Mouse (Mus musculus) small intestine, adult 2 months (tissue): ENCODE results near the gene Plin2. TPM values are rescaled to one million over a fixed set of nuclear protein-coding genes. Genes with fewer than 3 reads are reported as not detected.
A peak's percentile ranks its signal among the peaks of the same experiment; 100 is the strongest.

ENCODE experiments used
- H3K27ac ChIP-seq: fragments of 200-500 bp; 2 replicates; pipeline ENCODE4 v1.5.1; 2012; ENCODE audit warnings: low read depth, low read length, control low read depth, inconsistent platforms; ENCODE audit not compliant: insufficient read depth
- H3K27me3 ChIP-seq: fragments of 200-500 bp; 2 replicates; pipeline ENCODE4 v1.6.1; 2012; ENCODE audit warnings: mild to moderate bottlenecking, moderate library complexity, low read length, inconsistent platforms; ENCODE audit not compliant: control insufficient read depth, insufficient read depth
- H3K36me3 ChIP-seq: fragments of 200-500 bp; 2 replicates; pipeline ENCODE4 v1.6.1; 2012; ENCODE audit warnings: mild to moderate bottlenecking, low read length, control low read depth, inconsistent platforms; ENCODE audit not compliant: control insufficient read depth, insufficient read depth
- H3K4me1 ChIP-seq: fragments of 200-500 bp; 2 replicates; pipeline ENCODE4 v1.6.1; 2012; ENCODE audit warnings: low read length, inconsistent platforms, mixed read lengths; ENCODE audit not compliant: control insufficient read depth, insufficient read depth, insufficient read length
- H3K4me3 ChIP-seq: fragments of 200-500 bp; 2 replicates; pipeline ENCODE4 v1.5.1; 2012; ENCODE audit warnings: low read depth, mild to moderate bottlenecking, control low read depth, inconsistent platforms, low read length, moderate library complexity
- CTCF ChIP-seq: fragments of 200-500 bp; IDR thresholded peaks from 2 replicates; pipeline ENCODE4 v1.5.1; 2012; ENCODE audit warnings: low read depth, mild to moderate bottlenecking, control low read depth, inconsistent platforms, low read length, moderate library complexity, mixed read lengths; ENCODE audit not compliant: insufficient replicate concordance, insufficient read length; ENCODE audit errors: extremely low read depth
- POLR2A ChIP-seq: fragments of 200-500 bp; IDR thresholded peaks from 2 replicates; pipeline ENCODE4 v1.6.1; 2012; ENCODE audit warnings: low read depth, mild to moderate bottlenecking, control low read depth, inconsistent platforms, low read length, moderate library complexity
- WGBS: fragments of 180-500 bp; shearing (Covaris S2); methylation state at CpG from one replicate; pipeline ENCODE4 v1.1.7; 2018; 5-methylcytosine and 5-hydroxymethylcytosine counted together
- polyA plus RNA-seq: library from polyadenylated mRNA; depleted of rRNA; stranded (reverse); fragments of >200 nt; gene quantifications from 2 replicates; pipeline ENCODE4 v1.2.3, GENCODE M21; 2012; rRNA removed

The Plin2 gene
- 41.0 and 119 TPM in 2 replicates for polyA plus RNA-seq

DNA sequence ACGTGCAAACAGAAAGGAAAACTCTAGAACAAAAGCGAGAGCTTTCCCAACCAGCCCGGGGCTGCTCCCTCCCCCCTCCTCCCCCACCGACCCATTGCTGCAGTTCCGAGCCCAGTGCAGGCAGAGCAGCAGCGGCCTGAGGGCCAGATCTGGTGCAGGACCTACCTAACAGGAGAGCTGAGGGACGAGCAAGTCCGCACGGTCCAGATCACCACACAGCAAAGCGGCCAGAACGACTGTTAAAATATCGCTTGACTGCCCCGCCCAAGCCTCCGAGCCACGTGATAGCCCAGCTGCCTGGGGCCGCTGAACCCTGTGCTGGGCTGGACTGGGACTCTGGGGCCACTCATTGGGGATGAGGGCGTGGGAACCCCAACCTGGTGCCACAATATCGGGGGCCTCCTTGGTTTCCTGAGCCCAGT, at the start of gene Plin2:
Gene Plin2, minus strand, starts transcription at position 281 of the 422 bp plus-strand sequence.
- peaks cover 14% of the 10 kb centered on the region for H3K36me3 ChIP-seq
- no peaks in the 10 kb centered on the region for H3K27me3 ChIP-seq
- peaks cover 28% of the 10 kb centered on the region; the same call in 1 of the 2 replicates for H3K4me1 ChIP-seq
- H3K4me3 ChIP-seq: peak within 1 kb of the TSS; percentile 95
- peak within 1 kb of the TSS; percentile 75 for H3K27ac ChIP-seq
- TF ChIP-seq CTCF (no peak), POLR2A (peak; percentile 85)
- under 1% methylated on average over 18 of the region's 18 CpGs for whole genome bisulfite sequencing

DNA sequence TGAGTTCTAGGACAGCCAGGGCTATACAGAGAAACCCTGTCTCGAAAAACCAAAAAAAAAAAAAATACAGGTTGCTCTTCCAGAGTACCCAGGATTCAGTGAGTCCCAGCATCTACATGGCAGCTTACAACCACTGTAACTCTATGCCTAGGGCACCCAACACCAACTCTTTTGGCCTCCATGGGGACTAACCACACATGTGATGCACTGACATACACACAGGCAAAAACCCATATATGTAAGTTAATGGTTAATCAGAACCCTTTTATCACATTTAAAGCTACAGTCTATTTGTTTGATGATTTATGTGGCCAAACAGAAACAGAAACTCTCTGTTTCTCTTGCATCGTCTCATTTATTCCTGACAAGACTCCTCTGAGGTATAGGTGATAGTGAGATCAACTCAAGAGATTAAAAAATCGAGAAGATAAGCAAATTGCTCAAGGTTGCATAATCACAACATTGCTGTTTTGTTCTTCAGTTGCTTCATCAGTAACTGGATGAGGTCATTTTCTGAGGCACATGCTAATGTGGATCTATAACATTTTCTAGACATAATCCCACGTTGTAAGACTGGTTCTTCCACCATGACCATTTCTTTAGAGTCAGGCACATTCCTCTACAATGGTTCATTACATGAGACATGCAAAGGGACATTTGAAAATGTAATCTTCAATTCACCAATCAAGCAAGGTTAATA, 49.2 kb upstream of the Plin2 start:
- TF ChIP-seq POLR2A: no peak
- TF ChIP-seq CTCF: no peak
- Histone ChIP-seq H3K27me3 (no peaks in the 10 kb centered on the region), H3K36me3 (no peaks in the 10 kb centered on the region), H3K4me1 (peaks cover 20% of the 10 kb centered on the region; the same call in 1 of the 2 replicates), H3K27ac (peak overlapping the region; percentile 43), H3K4me3 (no peak overlapping the region)
- 34% methylated on average over 4 of the region's 4 CpGs for WGBS

DNA sequence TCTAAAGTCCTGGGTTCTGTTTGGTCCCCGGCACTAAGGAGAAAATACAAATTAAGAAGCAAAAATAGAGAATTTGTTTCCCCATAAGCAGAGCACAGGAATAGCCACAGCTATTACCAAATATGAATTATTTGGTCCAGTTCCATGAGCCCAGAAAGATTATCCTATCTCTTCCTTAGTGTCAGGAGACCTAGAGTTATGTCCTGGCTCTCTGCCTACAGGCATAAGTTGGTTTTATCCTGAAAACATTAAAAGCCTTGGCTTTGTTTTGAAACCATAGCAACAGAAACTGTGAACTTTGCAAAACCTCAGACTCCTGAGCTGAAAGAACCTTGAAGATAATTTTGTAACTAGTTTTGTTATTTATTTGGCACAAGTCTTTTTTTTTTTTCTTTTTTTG, 47.3 kb upstream of the Plin2 start:
- no peak for TF ChIP-seq CTCF
- peaks cover 24% of the 10 kb centered on the region; the same call in 1 of the 2 replicates for H3K4me1 ChIP-seq
- H3K4me3 ChIP-seq: no peak overlapping the region
- WGBS: 17% methylated on average over 1 of the region's 1 CpGs
- H3K27ac ChIP-seq: no peak overlapping the region
- H3K27me3 ChIP-seq: no peaks in the 10 kb centered on the region
- H3K36me3 ChIP-seq: no peaks in the 10 kb centered on the region

DNA sequence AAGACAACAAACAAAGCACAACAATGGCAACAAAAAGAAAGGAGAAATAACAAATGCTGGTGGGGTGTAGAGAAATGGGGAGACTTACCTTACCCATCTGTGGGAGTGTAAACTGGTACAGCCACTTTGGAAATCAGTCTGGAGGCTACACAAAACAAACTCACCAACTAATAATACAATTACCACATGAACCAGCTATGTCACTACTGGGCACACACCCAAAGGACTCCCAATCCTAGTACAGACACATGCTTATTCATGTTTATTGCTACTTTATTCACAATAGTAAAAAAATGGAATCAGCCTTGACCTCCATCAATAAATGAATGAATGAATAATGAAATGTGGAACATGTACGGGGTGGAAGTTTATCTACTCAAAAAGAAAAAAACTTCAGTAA, 45.5 kb upstream of the Plin2 start:
- H3K27me3 ChIP-seq: no peaks in the 10 kb centered on the region
- H3K4me1 ChIP-seq: peaks cover 20% of the 10 kb centered on the region; the same call in 1 of the 2 replicates
- TF ChIP-seq CTCF (no peak), POLR2A (no peak)
- H3K27ac ChIP-seq: no peak overlapping the region
- 48% methylated on average over 1 of the region's 1 CpGs for WGBS
- no peak overlapping the region for H3K4me3 ChIP-seq
- H3K36me3 ChIP-seq: no peaks in the 10 kb centered on the region

DNA sequence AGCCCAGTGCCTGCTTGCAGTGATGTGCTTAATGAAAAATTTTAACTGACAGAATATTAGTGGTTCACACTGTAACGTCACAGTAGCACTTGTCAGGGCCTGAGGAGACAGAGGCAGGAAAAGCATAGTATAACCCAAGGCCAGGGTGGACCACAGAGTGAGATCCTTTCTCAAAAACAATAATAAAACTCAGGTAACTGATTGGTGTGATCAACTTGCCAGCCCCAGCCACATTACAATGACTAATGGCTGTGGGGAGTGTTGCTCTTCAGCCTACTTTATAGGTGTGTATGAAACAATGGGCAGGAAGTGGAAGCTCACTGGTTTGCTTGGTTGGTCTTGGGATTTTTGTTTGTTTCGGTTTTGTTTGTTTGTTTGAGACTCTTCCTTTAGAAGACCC, 43.7 kb upstream of the Plin2 start:
- peaks cover 11% of the 10 kb centered on the region; the same call in 1 of the 2 replicates for H3K4me1 ChIP-seq
- WGBS: 38% methylated on average over 2 of the region's 2 CpGs
- no peaks in the 10 kb centered on the region for H3K27me3 ChIP-seq
- H3K4me3 ChIP-seq: no peak overlapping the region
- no peak for TF ChIP-seq POLR2A
- no peak for TF ChIP-seq CTCF
- peak overlapping the region; percentile 81 for H3K27ac ChIP-seq
- H3K36me3 ChIP-seq: no peaks in the 10 kb centered on the region

DNA sequence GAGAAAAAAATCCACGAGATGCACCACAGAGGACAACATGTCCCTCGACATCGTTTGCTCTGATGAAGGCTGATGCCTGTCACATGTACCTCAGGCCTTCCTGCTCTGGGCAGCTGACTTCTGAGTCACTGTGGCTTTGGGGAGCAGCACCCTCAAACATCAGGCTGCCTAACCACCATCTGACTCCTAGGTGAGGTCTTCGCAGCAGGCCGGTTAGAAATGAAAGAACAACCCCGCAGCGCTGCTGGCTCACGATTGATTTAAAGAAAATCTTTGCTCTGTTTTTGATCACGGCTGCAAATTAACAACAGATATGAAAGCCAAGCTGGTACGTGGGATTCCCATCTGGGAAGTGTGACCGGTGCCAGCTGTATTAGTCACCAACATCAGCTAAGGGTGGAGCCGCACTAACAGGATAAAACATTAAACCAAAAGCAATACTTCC, 42.9 kb upstream of the Plin2 start:
- H3K4me1 ChIP-seq: peaks cover 11% of the 10 kb centered on the region; the same call in 1 of the 2 replicates
- no peaks in the 10 kb centered on the region for H3K27me3 ChIP-seq
- H3K27ac ChIP-seq: peak overlapping the region; percentile 89
- WGBS: 10% methylated on average over 12 of the region's 12 CpGs
- H3K36me3 ChIP-seq: no peaks in the 10 kb centered on the region
- peak overlapping the region; percentile 57 for H3K4me3 ChIP-seq
- TF ChIP-seq POLR2A: peak; percentile 33; the same call in 1 of the 2 replicates
- TF ChIP-seq CTCF: no peak

DNA sequence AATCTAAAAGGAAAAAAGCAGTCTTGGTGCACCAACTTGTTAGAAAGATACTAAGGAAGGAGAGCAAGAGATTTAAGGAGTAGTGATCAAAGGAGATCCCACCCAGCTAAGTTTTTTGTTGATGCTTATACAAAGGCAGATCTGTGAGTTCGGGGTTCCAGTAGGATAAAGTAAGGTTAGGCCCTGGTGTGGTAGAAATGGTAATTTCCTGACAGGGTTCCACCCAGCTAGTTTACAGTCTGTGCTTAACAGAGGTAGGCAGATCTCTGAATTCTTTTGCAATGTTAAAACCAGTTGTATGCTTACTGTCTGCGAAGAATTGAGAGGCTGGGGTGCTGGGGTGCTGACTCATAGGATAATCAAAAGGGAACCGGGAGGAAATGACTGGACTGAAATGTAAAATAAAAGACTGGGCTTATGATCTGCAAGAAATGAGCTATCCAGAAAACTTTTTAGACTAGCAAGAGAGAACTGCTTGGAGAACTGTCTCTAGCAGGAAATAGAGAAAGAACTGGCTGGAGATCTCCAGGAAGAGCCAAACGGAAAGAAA, 40.9 kb upstream of the Plin2 start:
- TF ChIP-seq POLR2A: no peak
- no peak for TF ChIP-seq CTCF
- WGBS: 73% methylated on average over 4 of the region's 4 CpGs
- H3K36me3 ChIP-seq: no peaks in the 10 kb centered on the region
- no peak overlapping the region for H3K4me3 ChIP-seq
- H3K27me3 ChIP-seq: no peaks in the 10 kb centered on the region
- peaks cover 5% of the 10 kb centered on the region; the same call in 1 of the 2 replicates for H3K4me1 ChIP-seq
- H3K27ac ChIP-seq: no peak overlapping the region
